Mouse (Mus musculus) ovary, adult 18-20 months (tissue): ENCODE measurements around the gene Gm49486.
A peak's percentile ranks its signal among the peaks of the same experiment; 100 is the strongest.

Source experiments
- DNase-seq: peaks from one replicate; pipeline ENCODE4 v3.0.0; 2022; ENCODE audit warnings: low spot score, mixed read lengths

The Gm49486 gene

GRCm38 (mm10) chr15:79270317-79271123 lies 41.3 kb downstream of the Gm49486 start:
- DNase-seq: peak; percentile 56

- DNase-seq: no peak
Observed at GRCm38 (mm10) chr15:79271124-79271746, 42.0 kb downstream of the Gm49486 start.

GRCm38 (mm10) chr15:79273020-79273419 lies 43.8 kb downstream of the Gm49486 start:
- DNase-seq: no peak

- no peak for DNase-seq
Observed at GRCm38 (mm10) chr15:79277728-79278127, 48.5 kb downstream of the Gm49486 start.

GRCm38 (mm10) chr15:79280209-79280608 lies 51.0 kb downstream of the Gm49486 start:
- no peak for DNase-seq

GRCm38 (mm10) chr15:79280850-79281249 lies 51.7 kb downstream of the Gm49486 start:
- no peak for DNase-seq

- no peak for DNase-seq
Observed at GRCm38 (mm10) chr15:79281389-79281788, 52.2 kb downstream of the Gm49486 start.

- no peak for DNase-seq
Observed at GRCm38 (mm10) chr15:79282434-79282833, 53.2 kb downstream of the Gm49486 start.

GRCm38 (mm10) chr15:79283371-79283770 lies 54.2 kb downstream of the Gm49486 start:
- no peak for DNase-seq

GRCm38 (mm10) chr15:79285399-79285798 lies 56.2 kb downstream of the Gm49486 start, which contains the start of gene Baiap2l2:
Baiap2l2 (minus strand) TSS chr15:79285537.
- DNase-seq: no peak

- no peak for DNase-seq
Observed at GRCm38 (mm10) chr15:79286141-79286540, 57.0 kb downstream of the Gm49486 start.

- DNase-seq: no peak
Observed at GRCm38 (mm10) chr15:79287091-79287490, 57.9 kb downstream of the Gm49486 start.

GRCm38 (mm10) chr15:79288387-79288786 lies 59.2 kb downstream of the Gm49486 start:
- DNase-seq: no peak

- no peak for DNase-seq
Observed at GRCm38 (mm10) chr15:79289441-79289840, 60.2 kb downstream of the Gm49486 start.

GRCm38 (mm10) chr15:79290340-79290739 lies 61.1 kb downstream of the Gm49486 start:
- DNase-seq: no peak

- no peak for DNase-seq
Observed at GRCm38 (mm10) chr15:79292779-79293178, 63.6 kb downstream of the Gm49486 start.

GRCm38 (mm10) chr15:79298553-79298952 lies 69.4 kb downstream of the Gm49486 start:
- no peak for DNase-seq

GRCm38 (mm10) chr15:79299563-79300155 lies 70.5 kb downstream of the Gm49486 start:
- no peak for DNase-seq

GRCm38 (mm10) chr15:79303725-79304124 lies 74.5 kb downstream of the Gm49486 start:
- DNase-seq: no peak

- DNase-seq: no peak
Observed at GRCm38 (mm10) chr15:79304832-79305231, 75.6 kb downstream of the Gm49486 start.

GRCm38 (mm10) chr15:79306043-79306637 lies 76.9 kb downstream of the Gm49486 start:
- DNase-seq: no peak
